Comparison of ENCODE assay signal across 8 mouse cellular contexts in the genomic region with DNA sequence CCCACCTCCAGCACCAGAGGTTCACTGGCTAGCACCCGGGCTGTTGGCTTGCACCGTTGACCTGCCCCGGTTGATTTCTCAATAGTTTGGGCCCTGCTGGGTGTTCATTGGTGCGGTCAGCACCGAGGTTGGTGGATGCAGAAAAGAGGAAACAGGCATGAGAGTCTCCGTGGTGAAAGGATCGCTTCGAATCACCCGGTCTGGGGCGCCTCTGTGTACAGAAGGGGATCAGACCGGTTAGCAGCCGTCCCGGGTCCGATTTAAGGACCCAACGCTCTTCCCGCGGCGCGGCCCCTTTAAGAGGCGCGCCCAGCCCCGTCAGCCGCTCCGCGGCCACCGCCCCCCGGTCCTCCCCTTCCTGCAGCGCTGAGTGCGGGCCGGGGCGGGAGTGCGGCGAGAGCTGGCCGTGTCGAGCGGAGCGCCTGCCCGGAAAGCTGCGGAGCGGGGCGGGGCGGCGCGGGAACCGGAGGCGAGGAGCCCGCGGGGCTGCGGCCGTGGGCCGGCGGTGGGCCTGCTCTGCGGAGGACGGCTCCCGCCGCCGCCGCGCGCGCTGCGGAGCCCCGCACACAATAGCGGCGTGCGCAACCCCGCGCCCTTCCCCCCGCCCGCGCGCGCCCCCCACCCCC. TPM values are rescaled to one million over a fixed set of nuclear protein-coding genes. Genes with fewer than 3 reads are reported as not detected.
A peak's percentile ranks its signal among the peaks of the same experiment; 100 is the strongest.
DNase-seq lines count a peak whose midpoint lies in the region.

A gene (plus strand): TSS at position 376 of the 626 bp plus-strand sequence.

- WGBS in midbrain, embryonic 10.5 days: under 1% methylated on average over 55 of the region's 73 CpGs

- peaks cover 12% of the 10 kb centered on the region; the same call in 1 of the 2 replicates for H3K36me3 ChIP-seq in midbrain, embryonic 10.5 days

- peaks cover 33% of the 10 kb centered on the region for H3K27me3 ChIP-seq in midbrain, embryonic 10.5 days (ENCODE audit: low read depth, poor library complexity, severe bottlenecking)

- intact Hi-C loops in left cerebral cortex, postnatal 36 days (cut with DNase I): no loop called here

- no peaks in the 10 kb centered on the region for H3K9me3 ChIP-seq in midbrain, embryonic 10.5 days (replicated peaks)

- DNase-seq in R1 (ENCODE audit: low read depth, low spot score): peak; percentile 72
- DNase-seq in cerebellum, postnatal 14 days: peak; percentile 84 to 88
- DNase-seq in gastrocnemius, postnatal 10 days: peak; percentile 76
- DNase-seq in induced T-regulatory cell, adult 2 months (ENCODE audit: low read depth): peak; percentile 84
- DNase-seq in left cerebral cortex, postnatal 36 days (ENCODE audit: low spot score in 2 of 2): peak; percentile 81 to 84
- peak; percentile 82 for DNase-seq in midbrain, embryonic 10.5 days (ENCODE audit: low spot score)
- DNase-seq in right cerebral cortex, postnatal 36 days (ENCODE audit: low spot score in 2 of 2): peak; percentile 49 to 59
- peak; percentile 66 to 77 for DNase-seq in urinary bladder, postnatal 4 days (ENCODE audit: low spot score in 2 of 2)

- peak within 1 kb of the TSS; percentile 90 for H3K27ac ChIP-seq in midbrain, embryonic 10.5 days (replicated peaks)

- peak within 1 kb of the TSS; percentile 88 for H3K4me3 ChIP-seq in midbrain, embryonic 10.5 days

- H3K4me1 ChIP-seq in midbrain, embryonic 10.5 days: peaks cover 96% of the 10 kb centered on the region

RNA-seq across cellular contexts. Expression of the gene that starts here (rescaled TPM):
- 1 to 10 TPM; 4.2 to 6.4 TPM for total RNA-seq in gastrocnemius, postnatal 10 days (2021)
- total RNA-seq in left cerebral cortex, postnatal 36 days (2021): 100 to 1,000 TPM in 1 of 2 experiments, 10 to 100 TPM in 1; 89.8 to 116 TPM
- 5.1 and 6.9 TPM in 2 replicates for polyA plus RNA-seq in midbrain, embryonic 10.5 days (2016; fragmentation: Nextera tagmentation; extraction: Ambion mirVana)

Comparison
In these comparisons a context has a peak if more than half of its experiments do, and no peak if none do; other contexts are left out.
1. Peak in every context shown above with its lines: DNase-seq, H3K4me3 ChIP-seq and H3K27ac ChIP-seq.
2. RNA of the gene that starts here (total RNA-seq): 89.8 to 116 TPM in left cerebral cortex, postnatal 36 days; 4.2 to 6.4 TPM in gastrocnemius, postnatal 10 days; every median in the first group is over 10 times any median in the second.